Mouse (Mus musculus) myocyte (in vitro differentiated cells): ENCODE measurements around the gene Ankrd35. TPM values are rescaled to one million over a fixed set of nuclear protein-coding genes. Genes with fewer than 3 reads are reported as not detected.

ENCODE experiments used
- H3K27me3 ChIP-seq: one replicate; pipeline ENCODE4 v1.6.1; 2011; ENCODE audit not compliant: control insufficient read depth, insufficient read depth, insufficient read length
- H3K36me3 ChIP-seq: one replicate; pipeline ENCODE4 v1.6.1; 2011; ENCODE audit not compliant: control insufficient read depth, insufficient read depth
- H3K4me2 ChIP-seq: one replicate; pipeline ENCODE4 v1.6.1; 2011; ENCODE audit warnings: low read depth, control low read depth
- H3K4me3 ChIP-seq: one replicate; pipeline ENCODE4 v1.5.1; 2011; ENCODE audit warnings: mild to moderate bottlenecking, control low read depth, moderate library complexity
- H3K79me2 ChIP-seq: one replicate; pipeline ENCODE4 v1.6.1; 2011; ENCODE audit not compliant: control insufficient read depth, insufficient read depth
- H3ac ChIP-seq: one replicate; pipeline ENCODE4 v1.6.1; 2011; ENCODE audit not compliant: control insufficient read depth, insufficient read length
- CEBPB ChIP-seq: IDR thresholded peaks from 2 replicates; pipeline ENCODE4 v1.6.1; 2011; ENCODE audit warnings: mild to moderate bottlenecking, moderate library complexity; ENCODE audit not compliant: poor library complexity, insufficient read depth, severe bottlenecking
- E2F4 ChIP-seq: IDR thresholded peaks from one replicate; pipeline ENCODE4 v1.6.1; 2011; ENCODE audit warnings: mild to moderate bottlenecking, control low read depth, moderate library complexity; ENCODE audit not compliant: insufficient read depth
- MAX ChIP-seq: IDR thresholded peaks from one replicate; pipeline ENCODE4 v1.6.1; 2011; ENCODE audit warnings: low read depth, mild to moderate bottlenecking, control low read depth
- MYOD1 ChIP-seq, 3 experiments: IDR thresholded peaks; one replicate each; pipeline ENCODE4 v1.6.1; 2011; ENCODE audit warnings: control low read depth in 2 of 3, low read depth in 2 of 3, mild to moderate bottlenecking in 2 of 3, moderate library complexity in 1 of 3; ENCODE audit not compliant: insufficient read length in 2 of 3, control insufficient read depth in 1 of 3
- MYOG ChIP-seq, 3 experiments: IDR thresholded peaks; one replicate each; pipeline ENCODE4 v1.6.1; 2011; ENCODE audit warnings: control low read depth in 2 of 3, low read depth in 2 of 3, mild to moderate bottlenecking in 2 of 3; ENCODE audit not compliant: insufficient read length in 2 of 3, control insufficient read depth in 1 of 3, insufficient read depth in 1 of 3
- POLR2A ChIP-seq: IDR thresholded peaks from one replicate; pipeline ENCODE4 v1.6.1; 2011; ENCODE audit warnings: low read depth, mild to moderate bottlenecking, control low read depth, moderate library complexity; ENCODE audit not compliant: insufficient read length
- POLR2AphosphoS2 ChIP-seq: IDR thresholded peaks from one replicate; pipeline ENCODE4 v1.6.1; 2011; ENCODE audit warnings: low read depth, control low read depth; ENCODE audit not compliant: insufficient read length
- REST ChIP-seq: IDR thresholded peaks from one replicate; pipeline ENCODE4 v1.6.1; 2011; ENCODE audit warnings: mild to moderate bottlenecking, control low read depth, moderate library complexity; ENCODE audit not compliant: insufficient read depth, insufficient read length
- SRF ChIP-seq: IDR thresholded peaks from one replicate; pipeline ENCODE4 v1.6.1; 2011; ENCODE audit warnings: low read depth; ENCODE audit not compliant: control insufficient read depth, insufficient read length
- TCF12 ChIP-seq: IDR thresholded peaks from one replicate; pipeline ENCODE4 v1.6.1; 2011; ENCODE audit warnings: mild to moderate bottlenecking, control low read depth; ENCODE audit not compliant: poor library complexity, insufficient read depth, severe bottlenecking
- TCF3 ChIP-seq: IDR thresholded peaks from one replicate; pipeline ENCODE4 v1.6.1; 2011; ENCODE audit warnings: low read depth, control low read depth; ENCODE audit not compliant: insufficient read length
- USF1 ChIP-seq: IDR thresholded peaks from one replicate; pipeline ENCODE4 v1.6.1; 2011; ENCODE audit warnings: low read depth, mild to moderate bottlenecking, control low read depth, moderate library complexity
- polyA plus RNA-seq: library from polyadenylated mRNA; unstranded; fragments of >200 nt; fragmentation: generic; extraction: Trizol; gene quantifications from one replicate; pipeline ENCODE4 v1.2.1, GENCODE M21; 2012; ENCODE audit warnings: missing spikeins

Ankrd35 gene
- polyA plus RNA-seq, 1 experiment: 0.37 TPM

GRCm38 (mm10) chr3:96708684-96709064 lies 38.7 kb downstream of the Ankrd35 start:
- TF ChIP-seq MYOD1 (IDR thresholded peaks at IDR 0.05; ENCODE audit: control insufficient read depth in 1 of 3, insufficient read length in 2 of 3, low read depth in 2 of 3) (no peak), POLR2A (no peak), CEBPB (no peak), E2F4 (no peak), MAX (no peak), POLR2AphosphoS2 (no peak), TCF3 (no peak), REST (no peak), USF1 (no peak), TCF12 (no peak), SRF (no peak), MYOG (IDR thresholded peaks at IDR 0.05; ENCODE audit: control insufficient read depth in 1 of 3, insufficient read depth in 1 of 3, insufficient read length in 2 of 3, low read depth in 2 of 3) (no peak)
- no peaks in the 10 kb centered on the region for H3K79me2 ChIP-seq
- peaks cover 16% of the 10 kb centered on the region for H3K36me3 ChIP-seq
- H3K27me3 ChIP-seq: no peaks in the 10 kb centered on the region
- H3K4me3 ChIP-seq: peak overlapping the region; percentile 19
- no peak overlapping the region for H3ac ChIP-seq
- peak overlapping the region; percentile 92 for H3K4me2 ChIP-seq

- no peak overlapping the region for H3K4me3 ChIP-seq
- H3K4me2 ChIP-seq: no peak overlapping the region
- H3K27me3 ChIP-seq: no peaks in the 10 kb centered on the region
- H3K36me3 ChIP-seq: peaks cover 42% of the 10 kb centered on the region
- no peaks in the 10 kb centered on the region for H3K79me2 ChIP-seq
- no peak for TF ChIP-seq USF1
- TF ChIP-seq REST: no peak
- TF ChIP-seq E2F4: no peak
- TF ChIP-seq POLR2A: no peak
- TF ChIP-seq MYOD1 (IDR thresholded peaks at IDR 0.05; ENCODE audit: control insufficient read depth in 1 of 3, insufficient read length in 2 of 3, low read depth in 2 of 3): no peak
- TF ChIP-seq TCF12: no peak
- TF ChIP-seq MYOG (IDR thresholded peaks at IDR 0.05; ENCODE audit: control insufficient read depth in 1 of 3, insufficient read depth in 1 of 3, insufficient read length in 2 of 3, low read depth in 2 of 3): no peak
- no peak for TF ChIP-seq POLR2AphosphoS2
- no peak for TF ChIP-seq MAX
- no peak overlapping the region for H3ac ChIP-seq
These were observed 44.4 kb downstream of the Ankrd35 start for GRCm38 (mm10) chr3:96714286-96714685.

- Histone ChIP-seq H3K79me2 (no peaks in the 10 kb centered on the region), H3K36me3 (peaks cover 46% of the 10 kb centered on the region), H3K4me3 (no peak overlapping the region), H3K27me3 (no peaks in the 10 kb centered on the region), H3ac (no peak overlapping the region), H3K4me2 (no peak overlapping the region)
- TF ChIP-seq E2F4: no peak
- TF ChIP-seq POLR2A: no peak
- no peak for TF ChIP-seq CEBPB
- no peak for TF ChIP-seq SRF
- no peak for TF ChIP-seq TCF12
- no peak for TF ChIP-seq MYOG (IDR thresholded peaks at IDR 0.05; ENCODE audit: control insufficient read depth in 1 of 3, insufficient read depth in 1 of 3, insufficient read length in 2 of 3, low read depth in 2 of 3)
- no peak for TF ChIP-seq REST
- TF ChIP-seq TCF3: no peak
- no peak for TF ChIP-seq MYOD1 (IDR thresholded peaks at IDR 0.05; ENCODE audit: control insufficient read depth in 1 of 3, insufficient read length in 2 of 3, low read depth in 2 of 3)
- TF ChIP-seq POLR2AphosphoS2: no peak
- TF ChIP-seq USF1: no peak
These were observed 45.9 kb downstream of the Ankrd35 start for GRCm38 (mm10) chr3:96715854-96716253.

- H3K79me2 ChIP-seq: no peaks in the 10 kb centered on the region
- H3K36me3 ChIP-seq: peaks cover 30% of the 10 kb centered on the region
- no peaks in the 10 kb centered on the region for H3K27me3 ChIP-seq
- H3K4me2 ChIP-seq: no peak overlapping the region
- no peak overlapping the region for H3ac ChIP-seq
- TF ChIP-seq USF1 (no peak), MAX (no peak), POLR2AphosphoS2 (no peak), CEBPB (no peak), POLR2A (no peak), MYOD1 (IDR thresholded peaks at IDR 0.05; ENCODE audit: control insufficient read depth in 1 of 3, insufficient read length in 2 of 3, low read depth in 2 of 3) (no peak), E2F4 (no peak)
- no peak overlapping the region for H3K4me3 ChIP-seq
These were observed 49.2 kb downstream of the Ankrd35 start for GRCm38 (mm10) chr3:96719173-96719572.

GRCm38 (mm10) chr3:96727343-96727827 lies 57.5 kb downstream of the Ankrd35 start, which contains the start of the genes Polr3c and Rnf115:
TSS of gene Polr3c (minus strand) at chr3:96727628.
TSS of gene Rnf115 (plus strand) at chr3:96727664.
- Histone ChIP-seq H3K4me3 (peak within 1 kb of the TSS; percentile 88), H3ac (peak within 1 kb of the TSS; percentile 47), H3K36me3 (peaks cover 4% of the 10 kb centered on the region), H3K4me2 (peak within 1 kb of the TSS; percentile 88), H3K79me2 (peaks cover 58% of the 10 kb centered on the region), H3K27me3 (no peaks in the 10 kb centered on the region)
- peak; percentile 55 for TF ChIP-seq SRF
- TF ChIP-seq TCF3: no peak
- no peak for TF ChIP-seq TCF12
- peak in 1 of 3 experiments; percentile 41 for TF ChIP-seq MYOG (IDR thresholded peaks at IDR 0.05; ENCODE audit: control insufficient read depth in 1 of 3, insufficient read depth in 1 of 3, insufficient read length in 2 of 3, low read depth in 2 of 3)
- TF ChIP-seq E2F4: no peak
- no peak for TF ChIP-seq REST
- peak in 1 of 3 experiments; percentile 5 for TF ChIP-seq MYOD1 (IDR thresholded peaks at IDR 0.05; ENCODE audit: control insufficient read depth in 1 of 3, insufficient read length in 2 of 3, low read depth in 2 of 3)
- TF ChIP-seq POLR2AphosphoS2: peak; percentile 55
- TF ChIP-seq MAX: no peak
- TF ChIP-seq USF1: peak; percentile 53
- TF ChIP-seq CEBPB: no peak
- peak; percentile 83 for TF ChIP-seq POLR2A
